Mouse (Mus musculus) ES-E14 (cell line): Measurements from ENCODE around the gene 2610507B11Rik. TPM values are rescaled to one million over a fixed set of nuclear protein-coding genes. Genes with fewer than 3 reads are reported as not detected.

Source experiments
- DNase-seq: peaks from one replicate; pipeline ENCODE4 v3.0.0-alpha.2; 2013; ENCODE audit warnings: low read depth, low spot score
- H3K27ac ChIP-seq: 2 replicates; pipeline ENCODE4 v1.5.1; 2012; ENCODE audit warnings: low read depth, mild to moderate bottlenecking, low read length, moderate library complexity, mixed read lengths; ENCODE audit not compliant: poor library complexity, insufficient read depth, severe bottlenecking
- H3K36me3 ChIP-seq: 2 replicates; pipeline ENCODE4 v1.6.1; 2012; ENCODE audit warnings: mild to moderate bottlenecking, low read length, moderate library complexity, mixed read lengths; ENCODE audit not compliant: control insufficient read depth, poor library complexity, insufficient read depth, severe bottlenecking
- H3K4me1 ChIP-seq, 2 experiments: fragments of 150-350 bp in 1 of 2; sonication (generic) in 1 of 2; 2 replicates each; pipeline ENCODE4 v1.6.1; 2012; ENCODE audit warnings: low read length in 2 of 2, mild to moderate bottlenecking in 1 of 2, mixed read lengths in 1 of 2; ENCODE audit not compliant: control insufficient read depth in 2 of 2, insufficient read depth in 2 of 2, poor library complexity in 1 of 2
- H3K4me3 ChIP-seq, 2 experiments: fragments of 150-350 bp in 1 of 2; sonication (generic) in 1 of 2; 2 replicates each; pipeline ENCODE4 v1.5.1; 2012; ENCODE audit warnings: low read length in 2 of 2, low read depth in 1 of 2, mild to moderate bottlenecking in 1 of 2, mixed read lengths in 1 of 2; ENCODE audit not compliant: insufficient read depth in 1 of 2, poor library complexity in 1 of 2, severe bottlenecking in 1 of 2
- H3K9ac ChIP-seq: 2 replicates; pipeline ENCODE4 v1.6.1; 2012; ENCODE audit warnings: low read depth, mild to moderate bottlenecking, low read length, mixed read lengths; ENCODE audit not compliant: poor library complexity, insufficient read depth, severe bottlenecking
- H3K9me3 ChIP-seq: fragments of 150-350 bp; sonication (generic); 2 replicates; pipeline ENCODE4 v1.6.1; 2012; ENCODE audit warnings: low read depth, mild to moderate bottlenecking, low read length; ENCODE audit not compliant: control insufficient read depth, insufficient read depth
- CHD2 ChIP-seq: IDR thresholded peaks from 2 replicates; pipeline ENCODE4 v1.6.1; 2014; ENCODE audit warnings: mild to moderate bottlenecking, low read depth, low read length, inconsistent platforms
- HCFC1 ChIP-seq: IDR thresholded peaks from 2 replicates; pipeline ENCODE4 v1.6.1; 2012; ENCODE audit warnings: low read length, inconsistent platforms, borderline replicate concordance; ENCODE audit not compliant: insufficient read depth
- MAFK ChIP-seq: IDR thresholded peaks from 2 replicates; pipeline ENCODE4 v1.6.1; 2014; ENCODE audit warnings: mild to moderate bottlenecking, low read depth, low read length, inconsistent platforms; ENCODE audit not compliant: insufficient read depth
- ZC3H11A ChIP-seq: IDR thresholded peaks from 2 replicates; pipeline ENCODE4 v1.6.1; 2012; ENCODE audit warnings: low read depth, mild to moderate bottlenecking, inconsistent platforms, low read length, borderline replicate concordance
- ZNF384 ChIP-seq: IDR thresholded peaks from 2 replicates; pipeline ENCODE4 v1.6.1; 2012; ENCODE audit warnings: low read depth, low read length, inconsistent platforms
- in situ Hi-C, 2 experiments: fragments of 600-800 bp; cut with MboI; formaldehyde crosslinking; loops; one replicate each; pipeline ENCODE4 v1.15.1; 2025; ENCODE audit warnings: low sequenced_read_pairs in 2 of 2, inconsistent platforms in 1 of 2; ENCODE audit not compliant: unreplicated experiment in 2 of 2
- total RNA-seq: library from RNA; depleted of rRNA; stranded (reverse); fragments of 300-350 nt; gene quantifications from 2 replicates; pipeline ENCODE4 v1.2.3, GENCODE M21; 2012

Gene 2610507B11Rik
- total RNA-seq, 1 experiment: 210 TPM

DNA sequence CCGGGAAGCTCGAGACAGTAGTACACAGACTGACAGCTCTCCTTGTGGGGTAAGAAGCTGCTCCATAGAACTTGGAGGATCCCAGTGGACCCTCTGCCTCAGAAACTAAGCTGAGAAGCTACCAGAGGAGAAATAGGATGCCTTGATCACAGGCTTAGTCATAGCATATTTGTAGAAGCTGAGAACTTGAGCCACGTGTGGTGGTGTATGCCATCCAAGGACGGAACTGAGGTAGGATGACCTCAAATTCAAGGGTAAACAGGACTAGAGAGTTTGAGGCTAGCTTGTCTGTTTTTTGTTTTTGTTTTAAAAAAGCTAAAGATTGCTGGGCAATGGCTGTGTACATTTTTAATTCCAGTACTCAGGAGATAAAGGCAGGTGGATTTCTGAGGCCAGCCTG is 43.7 kb downstream of the 2610507B11Rik start:
- H3K36me3 ChIP-seq: peaks cover 19% of the 10 kb centered on the region
- H3K4me1 ChIP-seq: no peaks in the 10 kb centered on the region
- TF ChIP-seq HCFC1 (no peak), ZC3H11A (no peak), MAFK (no peak), CHD2 (no peak), ZNF384 (no peak)
- DNase-seq: no peak
- H3K9me3 ChIP-seq: no peaks in the 10 kb centered on the region
- H3K4me3 ChIP-seq: no peak overlapping the region
- H3K27ac ChIP-seq: no peak overlapping the region
- in situ Hi-C loops: no loop called here
- H3K9ac ChIP-seq: no peak overlapping the region

DNA sequence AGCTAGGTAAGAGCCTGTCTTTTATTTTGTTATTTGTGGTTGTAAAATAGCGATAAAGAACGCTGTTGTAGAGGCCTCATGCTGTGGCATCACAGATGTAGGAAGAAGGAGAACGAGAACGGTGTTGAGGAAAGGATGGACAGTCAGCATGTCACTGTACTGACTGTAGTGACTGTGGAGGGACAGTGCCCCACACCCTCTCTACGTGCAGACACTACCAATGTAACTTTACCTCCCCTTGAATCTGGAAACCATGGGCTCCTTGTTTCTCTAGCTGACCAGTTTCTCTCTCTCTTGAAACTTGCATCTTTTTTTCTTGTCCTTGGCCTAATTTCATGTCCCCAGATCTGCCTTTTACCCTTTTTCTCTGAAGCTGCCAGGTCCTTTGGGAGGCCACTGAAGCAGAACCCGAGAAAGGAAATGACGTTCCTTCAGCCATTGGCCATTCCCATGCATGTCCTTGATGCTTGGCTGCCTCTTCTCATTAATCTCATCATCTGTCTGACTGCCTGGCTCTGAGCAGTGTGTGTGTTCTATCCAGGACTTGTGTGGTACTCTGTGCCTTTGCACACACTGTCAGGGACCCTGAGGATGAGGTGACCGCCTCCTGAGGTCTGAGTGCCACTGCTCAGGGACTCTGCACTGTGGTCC is 49.4 kb downstream of the 2610507B11Rik start:
- TF ChIP-seq CHD2: no peak
- no peak for TF ChIP-seq ZC3H11A
- no peak for TF ChIP-seq ZNF384
- no peak for TF ChIP-seq MAFK
- no peak for TF ChIP-seq HCFC1
- no peak for DNase-seq
- H3K9me3 ChIP-seq: no peaks in the 10 kb centered on the region
- no peak overlapping the region; the same call in 1 of the 2 replicates for H3K27ac ChIP-seq
- H3K4me1 ChIP-seq: peaks cover 0 to 3% of the 10 kb centered on the region in 2 experiments; a peak in 1 of 4 replicates
- H3K9ac ChIP-seq: no peak overlapping the region
- H3K36me3 ChIP-seq: peaks cover 38% of the 10 kb centered on the region
- H3K4me3 ChIP-seq: no peak overlapping the region
- in situ Hi-C loops: no loop called here

DNA sequence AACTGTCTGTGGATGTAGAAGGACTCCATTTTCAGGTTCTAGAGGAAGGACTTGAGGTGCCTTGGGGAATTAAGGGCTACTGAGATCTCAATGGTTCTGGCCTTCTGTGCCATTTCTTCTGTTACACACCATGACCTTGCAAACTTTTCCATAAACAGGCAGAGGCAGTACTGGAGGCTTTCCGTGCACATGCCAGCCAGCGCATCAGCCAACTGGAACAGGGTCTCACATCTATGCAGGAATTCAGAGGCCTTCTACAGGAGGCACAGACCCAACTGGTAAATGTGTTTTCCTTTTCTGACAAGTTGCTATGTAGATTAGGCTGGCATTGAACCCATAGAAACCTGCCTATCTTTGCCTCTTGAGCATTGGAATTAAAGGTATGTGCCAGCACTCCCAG is 52.1 kb downstream of the 2610507B11Rik start:
- no peak for DNase-seq
- Histone ChIP-seq H3K27ac (no peak overlapping the region), H3K36me3 (peaks cover 44% of the 10 kb centered on the region), H3K4me3 (no peak overlapping the region), H3K9me3 (no peaks in the 10 kb centered on the region), H3K9ac (no peak overlapping the region), H3K4me1 (peaks cover 0 to 7% of the 10 kb centered on the region in 2 experiments; a peak in 1 of 4 replicates)
- in situ Hi-C loops: no loop called here
- TF ChIP-seq ZC3H11A (no peak), ZNF384 (no peak), HCFC1 (no peak), MAFK (no peak), CHD2 (no peak)

DNA sequence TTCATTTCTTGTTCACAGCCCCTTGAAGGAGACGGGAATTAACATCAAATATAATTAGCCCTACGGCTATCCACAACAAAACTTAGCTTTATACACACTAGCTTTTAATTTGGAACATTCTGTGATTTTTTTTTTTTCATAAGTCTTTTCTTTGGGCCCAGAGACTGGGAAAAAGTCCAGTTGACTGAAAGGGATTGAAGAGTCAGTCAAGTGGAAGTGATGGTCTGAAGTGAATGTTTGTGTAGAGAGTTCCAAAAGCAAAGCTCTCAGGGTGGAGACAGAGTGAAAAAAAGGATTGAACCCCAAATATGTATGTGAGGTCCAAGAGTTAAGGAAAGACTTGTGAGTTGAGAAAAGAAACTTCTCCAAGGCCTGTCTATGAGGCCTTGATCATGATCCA is 56.9 kb downstream of the 2610507B11Rik start:
- TF ChIP-seq ZC3H11A: no peak
- TF ChIP-seq ZNF384: no peak
- no peak for TF ChIP-seq MAFK
- no peak for TF ChIP-seq HCFC1
- no peak for TF ChIP-seq CHD2
- H3K4me1 ChIP-seq: peaks cover 0 to 12% of the 10 kb centered on the region in 2 experiments; a peak in 2 of 4 replicates
- no peak overlapping the region for H3K9ac ChIP-seq
- in situ Hi-C loops: no loop called here
- H3K36me3 ChIP-seq: peaks cover 50% of the 10 kb centered on the region
- H3K9me3 ChIP-seq: no peaks in the 10 kb centered on the region
- no peak for DNase-seq
- H3K27ac ChIP-seq: no peak overlapping the region
- H3K4me3 ChIP-seq: no peak overlapping the region
